Mouse (Mus musculus): ENCODE measurements around the gene Bpnt1. TPM values are rescaled to one million over a fixed set of nuclear protein-coding genes. Genes with fewer than 3 reads are reported as not detected.

Bpnt1 gene
- total and polyA plus RNA-seq, 2 experiments: 80.5 to 86.5 TPM

DNA sequence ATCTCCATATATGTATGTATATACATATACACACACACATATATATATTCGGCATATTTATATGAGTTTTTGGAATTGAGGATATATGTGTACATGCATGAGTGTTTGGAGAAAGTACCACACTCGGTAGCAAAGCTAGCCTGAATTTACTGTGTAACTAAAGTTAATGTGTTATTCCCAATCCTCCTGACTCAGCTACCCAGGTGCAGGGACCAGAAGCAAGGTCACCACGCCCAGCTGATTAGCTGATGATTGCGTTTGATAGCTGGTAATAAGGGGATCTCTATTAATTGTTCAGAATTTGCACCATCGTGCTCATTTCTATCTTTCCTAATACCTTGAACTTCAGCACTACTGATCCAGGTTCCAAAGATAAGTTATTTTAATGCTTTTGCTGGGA lies 1.7 kb downstream of the Bpnt1 start:
- H3K27ac ChIP-seq (replicated peaks; ENCODE audit: insufficient read depth, low read depth, low read length): no peak overlapping the region
- H3K9ac ChIP-seq (ENCODE audit: low read depth, low read length): no peak overlapping the region
- TF ChIP-seq CTCF (IDR thresholded peaks at IDR 0.05; ENCODE audit: low read depth, low read length) (no peak), POLR2A (IDR thresholded peaks at IDR 0.05; ENCODE audit: extremely low read depth, insufficient read depth, low read length) (no peak)
- peak; percentile 24 for DNase-seq (ENCODE audit: extremely low read depth, low read depth, low spot score)
- H3K79me2 ChIP-seq (ENCODE audit: control insufficient read depth, insufficient read depth, low read length): peaks cover 14% of the 10 kb centered on the region; the same call in 1 of the 2 replicates
- 43% methylated on average over 5 of the region's 5 CpGs for WGBS
- peaks cover 5% of the 10 kb centered on the region for H3K36me3 ChIP-seq (ENCODE audit: control insufficient read depth, insufficient read depth, low read length)
- no peaks in the 10 kb centered on the region for H3K27me3 ChIP-seq (ENCODE audit: control insufficient read depth, insufficient read depth, low read length)
- H3K4me1 ChIP-seq (ENCODE audit: control insufficient read depth, insufficient read depth, low read length): peaks cover 6% of the 10 kb centered on the region; the same call in 1 of the 2 replicates
- H3K4me3 ChIP-seq (ENCODE audit: insufficient read depth, low read depth, low read length): no peak overlapping the region

- no peaks in the 10 kb centered on the region for H3K27me3 ChIP-seq (ENCODE audit: control insufficient read depth, insufficient read depth, low read length)
- DNase-seq (ENCODE audit: extremely low read depth, low read depth, low spot score): no peak
- peaks cover 14% of the 10 kb centered on the region; the same call in 1 of the 2 replicates for H3K79me2 ChIP-seq (ENCODE audit: control insufficient read depth, insufficient read depth, low read length)
- H3K27ac ChIP-seq (replicated peaks; ENCODE audit: insufficient read depth, low read depth, low read length): no peak overlapping the region
- WGBS: 91% methylated on average over 4 of the region's 4 CpGs
- peaks cover 9% of the 10 kb centered on the region for H3K36me3 ChIP-seq (ENCODE audit: control insufficient read depth, insufficient read depth, low read length)
- no peak for TF ChIP-seq POLR2A (IDR thresholded peaks at IDR 0.05; ENCODE audit: extremely low read depth, insufficient read depth, low read length)
- no peak for TF ChIP-seq CTCF (IDR thresholded peaks at IDR 0.05; ENCODE audit: low read depth, low read length)
- H3K4me1 ChIP-seq (ENCODE audit: control insufficient read depth, insufficient read depth, low read length): peaks cover 6% of the 10 kb centered on the region; the same call in 1 of the 2 replicates
- H3K4me3 ChIP-seq (ENCODE audit: insufficient read depth, low read depth, low read length): no peak overlapping the region
- no peak overlapping the region for H3K9ac ChIP-seq (ENCODE audit: low read depth, low read length)
These were observed 2.2 kb downstream of the Bpnt1 start for GRCm38 (mm10) chr1:185334136-185334535.

- Histone ChIP-seq H3K36me3 (ENCODE audit: control insufficient read depth, insufficient read depth, low read length) (peaks cover 13% of the 10 kb centered on the region), H3K9ac (ENCODE audit: low read depth, low read length) (no peak overlapping the region), H3K4me1 (ENCODE audit: control insufficient read depth, insufficient read depth, low read length) (peaks cover 4% of the 10 kb centered on the region; the same call in 1 of the 2 replicates), H3K4me3 (ENCODE audit: insufficient read depth, low read depth, low read length) (no peak overlapping the region), H3K27ac (replicated peaks; ENCODE audit: insufficient read depth, low read depth, low read length) (no peak overlapping the region), H3K27me3 (ENCODE audit: control insufficient read depth, insufficient read depth, low read length) (no peaks in the 10 kb centered on the region), H3K79me2 (ENCODE audit: control insufficient read depth, insufficient read depth, low read length) (peaks cover 14% of the 10 kb centered on the region; the same call in 1 of the 2 replicates)
- 80% methylated on average over 6 of the region's 6 CpGs for WGBS
- no peak for TF ChIP-seq CTCF (IDR thresholded peaks at IDR 0.05; ENCODE audit: low read depth, low read length)
- TF ChIP-seq POLR2A (IDR thresholded peaks at IDR 0.05; ENCODE audit: extremely low read depth, insufficient read depth, low read length): no peak
- no peak for DNase-seq (ENCODE audit: extremely low read depth, low read depth, low spot score)
These were observed 3.3 kb downstream of the Bpnt1 start for GRCm38 (mm10) chr1:185335231-185335765.

DNA sequence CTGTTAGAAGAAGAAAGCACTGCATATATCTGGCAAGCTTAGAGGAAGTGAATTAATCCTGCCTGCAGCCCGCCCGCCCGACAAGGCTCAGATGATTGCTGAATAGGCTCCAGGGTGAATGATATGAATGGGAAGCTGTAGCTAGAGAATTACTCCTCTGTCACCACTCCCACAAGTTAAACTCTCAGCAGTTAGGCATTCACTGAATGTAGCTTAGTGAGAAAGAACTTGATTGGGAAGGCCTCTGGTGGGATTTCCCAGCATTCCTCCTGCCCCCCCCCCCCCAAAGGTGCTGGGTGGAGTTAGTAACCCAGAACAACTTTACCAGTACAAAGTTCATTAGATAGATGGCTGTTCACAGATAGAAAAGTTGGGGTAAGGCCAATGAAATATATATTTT lies 4.6 kb downstream of the Bpnt1 start:
- no peak for DNase-seq (ENCODE audit: extremely low read depth, low read depth, low spot score)
- H3K4me3 ChIP-seq (ENCODE audit: insufficient read depth, low read depth, low read length): no peak overlapping the region
- WGBS: 60% methylated on average over 3 of the region's 3 CpGs
- H3K27me3 ChIP-seq (ENCODE audit: control insufficient read depth, insufficient read depth, low read length): no peaks in the 10 kb centered on the region
- peaks cover 20% of the 10 kb centered on the region; the same call in 1 of the 2 replicates for H3K79me2 ChIP-seq (ENCODE audit: control insufficient read depth, insufficient read depth, low read length)
- H3K9ac ChIP-seq (ENCODE audit: low read depth, low read length): no peak overlapping the region
- H3K27ac ChIP-seq (replicated peaks; ENCODE audit: insufficient read depth, low read depth, low read length): no peak overlapping the region
- peaks cover 4% of the 10 kb centered on the region; the same call in 1 of the 2 replicates for H3K4me1 ChIP-seq (ENCODE audit: control insufficient read depth, insufficient read depth, low read length)
- peaks cover 17% of the 10 kb centered on the region for H3K36me3 ChIP-seq (ENCODE audit: control insufficient read depth, insufficient read depth, low read length)
- TF ChIP-seq POLR2A (IDR thresholded peaks at IDR 0.05; ENCODE audit: extremely low read depth, insufficient read depth, low read length): no peak
- TF ChIP-seq CTCF (IDR thresholded peaks at IDR 0.05; ENCODE audit: low read depth, low read length): no peak

DNA sequence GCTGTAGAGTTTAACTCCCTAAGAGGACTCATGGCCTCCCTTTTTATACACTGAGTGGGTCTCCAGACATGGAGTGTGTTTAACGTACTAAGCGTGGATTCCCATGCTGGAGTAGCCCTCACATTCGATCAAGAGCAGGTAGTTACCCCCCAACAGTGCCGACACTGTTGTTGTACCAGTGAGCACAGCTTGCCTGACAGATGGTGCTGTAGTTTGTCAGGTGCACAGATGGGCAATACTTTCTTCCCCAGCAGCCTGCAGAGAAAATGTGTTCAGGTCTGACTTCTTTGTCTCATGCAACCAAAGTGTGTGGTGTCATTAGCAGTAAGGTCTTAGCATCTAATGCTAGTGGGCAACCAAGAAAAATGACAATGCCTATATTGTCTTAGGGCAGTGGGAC lies 10.5 kb downstream of the Bpnt1 start:
- no peak for TF ChIP-seq CTCF (IDR thresholded peaks at IDR 0.05; ENCODE audit: low read depth, low read length)
- TF ChIP-seq POLR2A (IDR thresholded peaks at IDR 0.05; ENCODE audit: extremely low read depth, insufficient read depth, low read length): no peak
- no peaks in the 10 kb centered on the region for H3K4me1 ChIP-seq (ENCODE audit: control insufficient read depth, insufficient read depth, low read length)
- no peak overlapping the region for H3K9ac ChIP-seq (ENCODE audit: low read depth, low read length)
- no peak overlapping the region for H3K27ac ChIP-seq (replicated peaks; ENCODE audit: insufficient read depth, low read depth, low read length)
- 98% methylated on average over 4 of the region's 4 CpGs for WGBS
- H3K79me2 ChIP-seq (ENCODE audit: control insufficient read depth, insufficient read depth, low read length): peaks cover 6% of the 10 kb centered on the region; the same call in 1 of the 2 replicates
- no peak overlapping the region for H3K4me3 ChIP-seq (ENCODE audit: insufficient read depth, low read depth, low read length)
- no peaks in the 10 kb centered on the region for H3K27me3 ChIP-seq (ENCODE audit: control insufficient read depth, insufficient read depth, low read length)
- no peak for DNase-seq (ENCODE audit: extremely low read depth, low read depth, low spot score)
- peaks cover 43% of the 10 kb centered on the region for H3K36me3 ChIP-seq (ENCODE audit: control insufficient read depth, insufficient read depth, low read length)

- H3K79me2 ChIP-seq (ENCODE audit: control insufficient read depth, insufficient read depth, low read length): peaks cover 6% of the 10 kb centered on the region; the same call in 1 of the 2 replicates
- H3K4me1 ChIP-seq (ENCODE audit: control insufficient read depth, insufficient read depth, low read length): no peaks in the 10 kb centered on the region
- peaks cover 43% of the 10 kb centered on the region for H3K36me3 ChIP-seq (ENCODE audit: control insufficient read depth, insufficient read depth, low read length)
- no peak for DNase-seq (ENCODE audit: extremely low read depth, low read depth, low spot score)
- no peak overlapping the region for H3K4me3 ChIP-seq (ENCODE audit: insufficient read depth, low read depth, low read length)
- no peak overlapping the region for H3K27ac ChIP-seq (replicated peaks; ENCODE audit: insufficient read depth, low read depth, low read length)
- H3K9ac ChIP-seq (ENCODE audit: low read depth, low read length): no peak overlapping the region
- TF ChIP-seq POLR2A (IDR thresholded peaks at IDR 0.05; ENCODE audit: extremely low read depth, insufficient read depth, low read length): no peak
- TF ChIP-seq CTCF (IDR thresholded peaks at IDR 0.05; ENCODE audit: low read depth, low read length): peak; percentile 68
- H3K27me3 ChIP-seq (ENCODE audit: control insufficient read depth, insufficient read depth, low read length): no peaks in the 10 kb centered on the region
- 91% methylated on average over 8 of the region's 8 CpGs for WGBS
These were observed 11.5 kb downstream of the Bpnt1 start for GRCm38 (mm10) chr1:185343422-185343821.

Data from liver, adult 2 months (tissue).